In the genomic region with DNA sequence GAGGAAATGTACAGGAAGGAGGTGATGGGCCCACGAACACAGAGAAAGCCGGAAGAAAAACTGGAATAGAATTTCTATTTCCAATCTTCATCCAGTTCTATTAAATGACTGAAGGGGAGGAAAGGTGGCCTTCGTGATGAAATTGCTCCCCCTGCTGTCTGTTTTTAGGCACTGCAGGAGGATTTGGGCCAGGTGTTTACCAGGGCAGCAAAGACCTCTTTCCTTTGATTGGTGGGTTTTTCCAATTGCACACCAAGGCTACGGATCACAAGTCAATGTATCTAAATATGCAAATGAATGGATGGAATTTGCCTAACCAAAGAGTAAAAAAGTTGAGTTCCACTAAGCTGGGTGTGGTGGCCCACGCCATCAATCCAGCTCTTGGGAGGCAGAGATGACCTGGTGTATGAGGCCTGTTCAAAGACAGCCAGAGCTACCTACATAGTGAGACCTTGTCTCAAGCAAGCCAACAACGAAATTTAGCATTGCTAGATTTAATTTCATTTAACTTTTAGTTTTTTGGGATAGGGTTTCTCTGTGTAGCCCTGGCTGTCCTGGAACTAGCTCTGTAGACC, we compare ENCODE assay signal across 9 mouse cellular contexts. TPM values are rescaled to one million over a fixed set of nuclear protein-coding genes. Genes with fewer than 3 reads are reported as not detected.
DNase-seq lines count a peak whose midpoint lies in the region; ATAC-seq and TF ChIP-seq lines count a peak whose summit lies in the region.
"Had no signal": no experiment of that assay in that cellular context is flagged by ENCODE, and none has a peak within 500 bp of the region (broad histone marks: within the 10 kb centered on the region; RNA-seq: fewer than 3 reads in every experiment).

No protein-coding gene starts in this region.

- 0 out of 2 replicates have a peak, but pooled peaks cover 2% of the 10 kb centered on the region for H3K4me1 ChIP-seq in forebrain, embryonic 10.5 days
- H3K4me1 ChIP-seq in forebrain, embryonic 12.5 days = no peaks in the 10 kb centered on the region
- H3K4me1 ChIP-seq: limb, embryonic 15.5 days had no signal

- peaks cover 26% of the 10 kb centered on the region for H3K27me3 ChIP-seq in forebrain, embryonic 10.5 days (ENCODE audit: poor library complexity, severe bottlenecking)
- H3K27me3 ChIP-seq in forebrain, embryonic 12.5 days = peaks cover 12% of the 10 kb centered on the region; the same call in 1 of the 2 replicates
- no peaks in the 10 kb centered on the region for H3K27me3 ChIP-seq in Patski

- TF ChIP-seq CTCF in Patski (IDR thresholded peaks at IDR 0.05) = peak; percentile 94
- peak; percentile 97; the same call in 1 of the 2 replicates for TF ChIP-seq CTCF in gastrocnemius, adult 2 months (IDR thresholded peaks at IDR 0.05)

- H3K9me3 ChIP-seq in forebrain, embryonic 10.5 days = no peaks in the 10 kb centered on the region
- H3K9me3 ChIP-seq in forebrain, embryonic 12.5 days = no peaks in the 10 kb centered on the region
- H3K9me3 ChIP-seq: limb, embryonic 15.5 days had no signal

- intact Hi-C loops in gastrocnemius, adult 2 months (cut with DNase I) = loop anchor here (1.0 to 5.0 kb wide), 2 partner anchors 80 to 115 kb away; no protein-coding TSS in a partner anchor

- CTCF ChIA-PET in Patski (lab: Charles Lee) = interaction anchor here (0.6 to 5.0 kb wide), 21 partner anchors 11 to 118 kb away, joined by 3 to 55 read pairs (median 6); partner anchors contain the start of genes AC124108.1 and Lemd1

- H3K4me3 ChIP-seq in forebrain, embryonic 10.5 days = no peak overlapping the region
- no peak overlapping the region for H3K4me3 ChIP-seq in forebrain, embryonic 12.5 days (replicated peaks)
- no peak overlapping the region for H3K4me3 ChIP-seq in gastrocnemius, adult 2 months
- H3K4me3 ChIP-seq: limb, embryonic 15.5 days had no signal

- H3K9ac ChIP-seq in forebrain, embryonic 12.5 days = no peak overlapping the region
- H3K9ac ChIP-seq: limb, embryonic 15.5 days had no signal

- 28% methylated on average over 6 of the region's 6 CpGs for WGBS in forebrain, embryonic 10.5 days
- WGBS in forebrain, embryonic 12.5 days = 23% methylated on average over 6 of the region's 6 CpGs

- no peak overlapping the region for H3K27ac ChIP-seq in forebrain, embryonic 10.5 days
- H3K27ac ChIP-seq in forebrain, embryonic 12.5 days = no peak overlapping the region
- no peak overlapping the region for H3K27ac ChIP-seq in gastrocnemius, adult 2 months
- H3K27ac ChIP-seq: limb, embryonic 15.5 days had no signal

- in situ Hi-C loops in Patski (cut with MboI; ENCODE audit: low pct_unique_long_range_greater_than_20kb) = loop anchor here (5.0 kb wide), 2 partner anchors 70 to 80 kb away; no protein-coding TSS in a partner anchor

- H3K36me3 ChIP-seq in forebrain, embryonic 10.5 days (replicated peaks) = no peaks in the 10 kb centered on the region
- no peaks in the 10 kb centered on the region for H3K36me3 ChIP-seq in forebrain, embryonic 12.5 days (replicated peaks)
- H3K36me3 ChIP-seq: limb, embryonic 15.5 days had no signal

- POLR2A ChIA-PET in Patski (lab: Charles Lee) = interaction anchor here (0.8 kb wide), 1 partner anchor 118 kb away, joined by 6 read pairs; no protein-coding TSS in a partner anchor

- peak; percentile 57 for DNase-seq in forebrain, embryonic 10.5 days (ENCODE audit: extremely low spot score, low spot score)
- no peak for DNase-seq in Patski (ENCODE audit: low read depth, low spot score)
- peak; percentile 67 for DNase-seq in cerebellum, adult 9-11 months
- DNase-seq in gastrocnemius, adult 2 months = peak; percentile 57
- DNase-seq in layer of hippocampus, adult 18-20 months (ENCODE audit: low spot score in 2 of 2) = peak; percentile 34 to 83
- DNase-seq in lung, postnatal 25 days (ENCODE audit: low spot score) = peak; percentile 59
- peak; percentile 14 to 32 for DNase-seq in right cerebral cortex, postnatal 36 days (ENCODE audit: low spot score in 2 of 2)

- H3K4me2 ChIP-seq in forebrain, embryonic 12.5 days = no peak overlapping the region
- H3K4me2 ChIP-seq: limb, embryonic 15.5 days had no signal

- no peak for ATAC-seq in forebrain, embryonic 12.5 days (ENCODE audit: low FRiP score)
- ATAC-seq in Patski = no peak

RNA-seq across cellular contexts. Expression of gene Gm10188, which starts 8.1 kb away (rescaled TPM):
- polyA plus RNA-seq in forebrain, embryonic 10.5 days (2016; fragmentation: Nextera tagmentation; extraction: Ambion mirVana) = not detected in 2 replicates
- polyA plus RNA-seq in forebrain, embryonic 12.5 days (2016; fragmentation: Nextera tagmentation; extraction: Ambion mirVana) = 0.38 and 0.59 TPM in 2 replicates
- 0.22 TPM for polyA plus RNA-seq in Patski (2021)
- not detected for total RNA-seq in gastrocnemius, adult 2 months (2021)
- total RNA-seq in layer of hippocampus, adult 18-20 months (2021) = not detected
- polyA plus RNA-seq: limb, embryonic 15.5 days had no signal

RNA-seq across cellular contexts. Expression of gene AC124108.1, which starts 46.4 kb away (rescaled TPM):
- polyA plus RNA-seq in forebrain, embryonic 10.5 days (2016; fragmentation: Nextera tagmentation; extraction: Ambion mirVana) = 1.8 and 3.3 TPM in 2 replicates
- 5.0 and 5.7 TPM in 2 replicates for polyA plus RNA-seq in forebrain, embryonic 12.5 days (2016; fragmentation: Nextera tagmentation; extraction: Ambion mirVana)
- 3.4 TPM for polyA plus RNA-seq in Patski (2021)
- total RNA-seq in gastrocnemius, adult 2 months (2021) = not detected
- under 1 TPM; 0.45 to 0.48 TPM for total RNA-seq in layer of hippocampus, adult 18-20 months (2021)

RNA-seq across cellular contexts. Expression of gene Lemd1, which starts 46.4 kb away (rescaled TPM):
- polyA plus RNA-seq in forebrain, embryonic 10.5 days (2016; fragmentation: Nextera tagmentation; extraction: Ambion mirVana) = 4.1 and 4.2 TPM in 2 replicates
- polyA plus RNA-seq in forebrain, embryonic 12.5 days (2016; fragmentation: Nextera tagmentation; extraction: Ambion mirVana) = 12.3 and 14.7 TPM in 2 replicates
- polyA plus RNA-seq in Patski (2021) = 12.0 TPM
- total RNA-seq in gastrocnemius, adult 2 months (2021) = not detected
- under 1 TPM in 1 of 2 experiments, not detected in 1; 0.32 TPM for total RNA-seq in layer of hippocampus, adult 18-20 months (2021)
